Mouse (Mus musculus): ENCODE results near the gene Fastkd3. TPM values are rescaled to one million over a fixed set of nuclear protein-coding genes. Genes with fewer than 3 reads are reported as not detected.
"Not testable (repeated sequence)": the region's sequence is repeated elsewhere in the genome, so short reads cannot be mapped to it uniquely, and the experiment has no call there.

Fastkd3 gene
- total RNA-seq (2017), result 7.1 and 9.9 TPM in 2 replicates

- ATAC-seq (replicated peaks in 1 of 2; ENCODE audit: insufficient read depth in 1 of 2, low FRiP score in 2 of 2, low TSS enrichment in 1 of 2, low read depth in 1 of 2, poor library complexity in 2 of 2, severe bottlenecking in 2 of 2), result peak; percentile 96
Observed at GRCm38 (mm10) chr13:68581747-68582516, at the start of gene Fastkd3, which contains the start of gene Mtrr. TSS of gene Fastkd3 (plus strand) at chr13:68582234. TSS of gene Mtrr (minus strand) at chr13:68582149.

- not testable (repeated sequence) for ATAC-seq (replicated peaks in 1 of 2; ENCODE audit: insufficient read depth in 1 of 2, low FRiP score in 2 of 2, low TSS enrichment in 1 of 2, low read depth in 1 of 2, poor library complexity in 2 of 2, severe bottlenecking in 2 of 2)
Observed at GRCm38 (mm10) chr13:68553391-68553790, 28.6 kb upstream of the Fastkd3 start.

- ATAC-seq (replicated peaks in 1 of 2; ENCODE audit: insufficient read depth in 1 of 2, low FRiP score in 2 of 2, low TSS enrichment in 1 of 2, low read depth in 1 of 2, poor library complexity in 2 of 2, severe bottlenecking in 2 of 2), result no peak
Observed at GRCm38 (mm10) chr13:68568110-68568509, 13.9 kb upstream of the Fastkd3 start.

GRCm38 (mm10) chr13:68568548-68568947 lies 13.5 kb upstream of the Fastkd3 start:
- no peak for ATAC-seq (replicated peaks in 1 of 2; ENCODE audit: insufficient read depth in 1 of 2, low FRiP score in 2 of 2, low TSS enrichment in 1 of 2, low read depth in 1 of 2, poor library complexity in 2 of 2, severe bottlenecking in 2 of 2)

GRCm38 (mm10) chr13:68569589-68570336 lies 12.3 kb upstream of the Fastkd3 start:
- peak; percentile 59 to 70; a peak in 3 of 4 replicates for ATAC-seq (replicated peaks in 1 of 2; ENCODE audit: insufficient read depth in 1 of 2, low FRiP score in 2 of 2, low TSS enrichment in 1 of 2, low read depth in 1 of 2, poor library complexity in 2 of 2, severe bottlenecking in 2 of 2)

GRCm38 (mm10) chr13:68572247-68572646 lies 9.8 kb upstream of the Fastkd3 start:
- ATAC-seq (replicated peaks in 1 of 2; ENCODE audit: insufficient read depth in 1 of 2, low FRiP score in 2 of 2, low TSS enrichment in 1 of 2, low read depth in 1 of 2, poor library complexity in 2 of 2, severe bottlenecking in 2 of 2), result no peak

- no peak for ATAC-seq (replicated peaks in 1 of 2; ENCODE audit: insufficient read depth in 1 of 2, low FRiP score in 2 of 2, low TSS enrichment in 1 of 2, low read depth in 1 of 2, poor library complexity in 2 of 2, severe bottlenecking in 2 of 2)
Observed at GRCm38 (mm10) chr13:68572966-68573913, 8.8 kb upstream of the Fastkd3 start.

- ATAC-seq (replicated peaks in 1 of 2; ENCODE audit: insufficient read depth in 1 of 2, low FRiP score in 2 of 2, low TSS enrichment in 1 of 2, low read depth in 1 of 2, poor library complexity in 2 of 2, severe bottlenecking in 2 of 2), result no peak
Observed at GRCm38 (mm10) chr13:68574398-68574797, 7.6 kb upstream of the Fastkd3 start.

- ATAC-seq (replicated peaks in 1 of 2; ENCODE audit: insufficient read depth in 1 of 2, low FRiP score in 2 of 2, low TSS enrichment in 1 of 2, low read depth in 1 of 2, poor library complexity in 2 of 2, severe bottlenecking in 2 of 2), result no peak
Observed at GRCm38 (mm10) chr13:68577945-68578344, 4.1 kb upstream of the Fastkd3 start.

- 0 out of 4 replicates have a peak, but pooled peaks of 1 of the 2 experiments have one; percentile 6 for ATAC-seq (replicated peaks in 1 of 2; ENCODE audit: insufficient read depth in 1 of 2, low FRiP score in 2 of 2, low TSS enrichment in 1 of 2, low read depth in 1 of 2, poor library complexity in 2 of 2, severe bottlenecking in 2 of 2)
Observed at GRCm38 (mm10) chr13:68581086-68581740, 821 bp upstream of the Fastkd3 start.

- no peak for ATAC-seq (replicated peaks in 1 of 2; ENCODE audit: insufficient read depth in 1 of 2, low FRiP score in 2 of 2, low TSS enrichment in 1 of 2, low read depth in 1 of 2, poor library complexity in 2 of 2, severe bottlenecking in 2 of 2)
Observed at GRCm38 (mm10) chr13:68582517-68582780, 415 bp downstream of the Fastkd3 start.

GRCm38 (mm10) chr13:68583961-68584360 lies 1.9 kb downstream of the Fastkd3 start:
- ATAC-seq (replicated peaks in 1 of 2; ENCODE audit: insufficient read depth in 1 of 2, low FRiP score in 2 of 2, low TSS enrichment in 1 of 2, low read depth in 1 of 2, poor library complexity in 2 of 2, severe bottlenecking in 2 of 2), result no peak

GRCm38 (mm10) chr13:68585441-68585840 lies 3.4 kb downstream of the Fastkd3 start:
- no peak for ATAC-seq (replicated peaks in 1 of 2; ENCODE audit: insufficient read depth in 1 of 2, low FRiP score in 2 of 2, low TSS enrichment in 1 of 2, low read depth in 1 of 2, poor library complexity in 2 of 2, severe bottlenecking in 2 of 2)

- no peak for ATAC-seq (replicated peaks in 1 of 2; ENCODE audit: insufficient read depth in 1 of 2, low FRiP score in 2 of 2, low TSS enrichment in 1 of 2, low read depth in 1 of 2, poor library complexity in 2 of 2, severe bottlenecking in 2 of 2)
Observed at GRCm38 (mm10) chr13:68588352-68588751, 6.3 kb downstream of the Fastkd3 start.

GRCm38 (mm10) chr13:68593797-68594196 lies 11.8 kb downstream of the Fastkd3 start:
- ATAC-seq (replicated peaks in 1 of 2; ENCODE audit: insufficient read depth in 1 of 2, low FRiP score in 2 of 2, low TSS enrichment in 1 of 2, low read depth in 1 of 2, poor library complexity in 2 of 2, severe bottlenecking in 2 of 2), result no peak

GRCm38 (mm10) chr13:68597199-68597598 lies 15.2 kb downstream of the Fastkd3 start, which contains the start of gene 1700001L19Rik:
TSS of gene 1700001L19Rik (plus strand) at chr13:68597421.
- ATAC-seq (replicated peaks in 1 of 2; ENCODE audit: insufficient read depth in 1 of 2, low FRiP score in 2 of 2, low TSS enrichment in 1 of 2, low read depth in 1 of 2, poor library complexity in 2 of 2, severe bottlenecking in 2 of 2), result no peak

GRCm38 (mm10) chr13:68597667-68598066 lies 15.6 kb downstream of the Fastkd3 start:
- ATAC-seq (replicated peaks in 1 of 2; ENCODE audit: insufficient read depth in 1 of 2, low FRiP score in 2 of 2, low TSS enrichment in 1 of 2, low read depth in 1 of 2, poor library complexity in 2 of 2, severe bottlenecking in 2 of 2), result no peak

Data from hematopoietic stem cell, adult 5-6 weeks (primary cell).